Mouse (Mus musculus) spleen, adult 2 months (tissue): ENCODE data around the gene Trp53i11. TPM values are rescaled to one million over a fixed set of nuclear protein-coding genes. Genes with fewer than 3 reads are reported as not detected.
A peak's percentile ranks its signal among the peaks of the same experiment; 100 is the strongest.

Experiments used
- DNase-seq, 2 experiments: peaks; one replicate each; pipeline versions ENCODE4 v3.0.0 to v3.0.0-alpha.2; 2012 to 2021; ENCODE audit warnings: low spot score in 2 of 2, low read depth in 1 of 2
- H3K27ac ChIP-seq: fragments of 200-500 bp; 2 replicates; pipeline ENCODE4 v1.5.1; 2012; ENCODE audit warnings: low read length, inconsistent platforms; ENCODE audit not compliant: insufficient read depth
- H3K27me3 ChIP-seq: fragments of 200-500 bp; 2 replicates; pipeline ENCODE4 v1.6.1; 2012; ENCODE audit warnings: mild to moderate bottlenecking, moderate library complexity, low read length, inconsistent platforms; ENCODE audit not compliant: control insufficient read depth, insufficient read depth
- H3K36me3 ChIP-seq: fragments of 200-500 bp; 2 replicates; pipeline ENCODE4 v1.6.1; 2012; ENCODE audit warnings: mild to moderate bottlenecking, low read length, inconsistent platforms; ENCODE audit not compliant: control insufficient read depth, insufficient read depth
- H3K4me1 ChIP-seq: fragments of 200-500 bp; 2 replicates; pipeline ENCODE4 v1.6.1; 2011; ENCODE audit warnings: inconsistent platforms; ENCODE audit not compliant: control insufficient read depth, insufficient read depth, insufficient read length
- H3K4me3 ChIP-seq: fragments of 200-500 bp; 2 replicates; pipeline ENCODE4 v1.5.1; 2011; ENCODE audit warnings: mild to moderate bottlenecking, inconsistent platforms; ENCODE audit not compliant: insufficient read depth, insufficient read length; ENCODE audit errors: extremely low read depth
- CTCF ChIP-seq: fragments of 200-500 bp; IDR thresholded peaks from 2 replicates; pipeline ENCODE4 v1.5.1; 2011; ENCODE audit warnings: mild to moderate bottlenecking, inconsistent platforms; ENCODE audit not compliant: insufficient read depth, insufficient read length, insufficient replicate concordance; ENCODE audit errors: extremely low read depth
- POLR2A ChIP-seq: fragments of 200-500 bp; IDR thresholded peaks from 2 replicates; pipeline ENCODE4 v1.6.1; 2011; ENCODE audit warnings: low read depth, low read length, inconsistent platforms
- WGBS: fragments of 180-500 bp; shearing (Covaris S2); methylation state at CpG from one replicate; pipeline ENCODE4 v1.1.7; 2018; 5-methylcytosine and 5-hydroxymethylcytosine counted together
- polyA plus RNA-seq: library from polyadenylated mRNA; depleted of rRNA; stranded (reverse); fragments of >200 nt; gene quantifications from 2 replicates; pipeline ENCODE4 v1.2.3, GENCODE M21; 2012

Trp53i11 gene
- polyA plus RNA-seq, 1 experiment: 149 TPM

- H3K27ac ChIP-seq: peak overlapping the region; percentile 85
These were observed 25.3 kb upstream of the Trp53i11 start for GRCm38 (mm10) chr2:93161914-93162664.

GRCm38 (mm10) chr2:93162791-93163190 is 24.6 kb upstream of the Trp53i11 start:
- no peaks in the 10 kb centered on the region for H3K36me3 ChIP-seq
- WGBS: 35% methylated on average over 4 of the region's 4 CpGs
- peak overlapping the region; percentile 85 for H3K27ac ChIP-seq

More at GRCm38 (mm10) chr2:93161914-93162664, 25.3 kb upstream of the Trp53i11 start:
- Histone ChIP-seq H3K4me1 (peaks cover 38% of the 10 kb centered on the region; the same call in 1 of the 2 replicates), H3K36me3 (no peaks in the 10 kb centered on the region), H3K4me3 (peak overlapping the region; percentile 20; the same call in 1 of the 2 replicates), H3K27me3 (no peaks in the 10 kb centered on the region)
- TF ChIP-seq POLR2A (no peak), CTCF (no peak)
- WGBS: 18% methylated on average over 7 of the region's 7 CpGs
- DNase-seq: no peak

DNA sequence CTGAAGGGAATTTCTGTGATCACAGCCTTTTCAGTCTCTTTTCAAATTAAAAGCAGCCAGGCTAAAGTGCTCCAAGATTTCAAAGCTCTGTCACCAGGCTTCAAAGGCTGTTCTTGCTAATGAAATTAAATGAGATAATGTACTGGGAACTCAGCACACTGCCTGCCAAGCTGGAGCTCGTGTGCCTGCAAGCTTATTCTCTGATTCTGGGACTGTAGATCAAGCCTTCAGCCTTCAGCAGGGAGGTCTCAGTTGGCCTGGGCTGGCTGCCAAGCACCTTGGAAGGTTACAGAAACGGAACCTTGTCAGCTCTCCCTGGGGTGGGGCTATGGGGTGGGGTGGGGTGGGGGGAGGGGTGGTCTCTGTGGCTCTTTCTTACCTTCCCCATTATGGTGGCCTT is 24.0 kb upstream of the Trp53i11 start:
- Histone ChIP-seq H3K27me3 (no peaks in the 10 kb centered on the region), H3K4me1 (peaks cover 40% of the 10 kb centered on the region; the same call in 1 of the 2 replicates), H3K36me3 (no peaks in the 10 kb centered on the region), H3K27ac (peak overlapping the region; percentile 76), H3K4me3 (no peak overlapping the region)
- DNase-seq: peak in 1 of 2 experiments; percentile 65
- TF ChIP-seq CTCF: no peak
- TF ChIP-seq POLR2A: no peak
- 18% methylated on average over 2 of the region's 2 CpGs for WGBS

More at GRCm38 (mm10) chr2:93162791-93163190, 24.6 kb upstream of the Trp53i11 start:
- peak; percentile 63 to 65 for DNase-seq
- Histone ChIP-seq H3K4me1 (peaks cover 40% of the 10 kb centered on the region; the same call in 1 of the 2 replicates), H3K4me3 (no peak overlapping the region), H3K27me3 (no peaks in the 10 kb centered on the region)
- TF ChIP-seq CTCF: no peak
- peak; percentile 21; the same call in 1 of the 2 replicates for TF ChIP-seq POLR2A

DNA sequence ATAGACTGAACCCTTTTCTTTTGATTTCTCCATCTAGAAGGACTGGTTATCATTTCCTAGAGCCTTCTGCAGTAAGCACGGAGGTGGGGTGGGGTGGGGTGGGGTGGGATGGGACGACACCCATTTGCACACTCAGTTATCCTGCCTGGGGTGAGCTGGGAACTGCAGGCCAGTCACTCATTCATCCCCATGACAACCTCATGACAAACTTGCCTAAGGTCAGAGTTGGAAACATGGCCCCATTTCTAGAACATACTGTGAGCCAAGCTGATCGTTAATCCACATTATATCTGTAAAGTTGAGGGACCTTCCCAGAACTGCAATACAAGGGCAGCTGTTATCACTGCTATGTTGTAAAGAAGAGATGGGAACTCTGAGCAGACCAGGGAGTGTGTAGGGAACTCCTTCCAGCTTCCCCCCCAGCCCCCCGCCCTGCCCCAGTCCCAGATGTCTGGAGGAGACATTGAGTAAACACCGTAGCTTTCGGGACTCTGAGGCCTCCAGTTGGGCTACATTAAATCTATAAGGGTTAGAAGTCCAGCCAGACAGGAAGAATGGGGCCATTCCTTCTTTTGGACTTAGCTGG is 23.5 kb upstream of the Trp53i11 start:
- no peaks in the 10 kb centered on the region for H3K36me3 ChIP-seq
- 71% methylated on average over 6 of the region's 6 CpGs for WGBS
- no peak for TF ChIP-seq POLR2A
- TF ChIP-seq CTCF: no peak

DNA sequence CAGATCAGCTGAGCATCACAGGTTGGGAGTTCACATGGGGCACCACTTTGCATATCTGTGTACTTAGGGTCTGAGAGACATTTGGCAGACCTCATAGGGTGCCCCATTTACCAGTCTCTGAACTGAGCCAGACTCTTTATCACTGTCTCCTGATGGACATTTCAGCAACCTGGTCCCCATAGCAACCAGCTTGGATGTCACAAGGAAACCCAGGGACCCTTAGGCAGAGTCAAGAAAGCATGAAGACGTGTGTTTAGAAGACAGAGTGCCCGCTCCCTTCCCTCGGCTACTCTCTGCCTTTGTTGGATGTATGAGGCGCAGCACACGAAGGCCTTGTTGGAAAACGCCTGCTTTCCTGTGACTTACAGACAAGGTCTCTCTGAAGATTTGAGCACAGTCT is 21.1 kb upstream of the Trp53i11 start:
- peaks cover 39% of the 10 kb centered on the region; the same call in 1 of the 2 replicates for H3K4me1 ChIP-seq
- 65% methylated on average over 6 of the region's 6 CpGs for WGBS
- H3K36me3 ChIP-seq: no peaks in the 10 kb centered on the region
- no peak overlapping the region for H3K4me3 ChIP-seq
- TF ChIP-seq POLR2A (no peak), CTCF (no peak)
- no peak overlapping the region for H3K27ac ChIP-seq
- no peaks in the 10 kb centered on the region for H3K27me3 ChIP-seq
- no peak for DNase-seq

More for the DNA sequence above, 23.5 kb upstream of the Trp53i11 start:
- H3K4me1 ChIP-seq: peaks cover 40% of the 10 kb centered on the region; the same call in 1 of the 2 replicates
- no peak for DNase-seq
- H3K27me3 ChIP-seq: no peaks in the 10 kb centered on the region
- no peak overlapping the region for H3K27ac ChIP-seq
- no peak overlapping the region for H3K4me3 ChIP-seq

- Histone ChIP-seq H3K36me3 (no peaks in the 10 kb centered on the region), H3K4me1 (peaks cover 33% of the 10 kb centered on the region; the same call in 1 of the 2 replicates), H3K27me3 (no peaks in the 10 kb centered on the region), H3K27ac (peak overlapping the region; percentile 55), H3K4me3 (no peak overlapping the region)
- 37% methylated on average over 14 of the region's 14 CpGs for WGBS
- peak; percentile 58 to 61 for DNase-seq
- TF ChIP-seq CTCF (no peak), POLR2A (no peak)
These were observed 20.5 kb upstream of the Trp53i11 start for GRCm38 (mm10) chr2:93166734-93167406.
